Mouse (Mus musculus): ENCODE results near the gene Abcc10. TPM values are rescaled to one million over a fixed set of nuclear protein-coding genes. Genes with fewer than 3 reads are reported as not detected.

The Abcc10 gene
- polyA plus RNA-seq, 1 experiment from 2014 or later = 7.6 TPM

DNA sequence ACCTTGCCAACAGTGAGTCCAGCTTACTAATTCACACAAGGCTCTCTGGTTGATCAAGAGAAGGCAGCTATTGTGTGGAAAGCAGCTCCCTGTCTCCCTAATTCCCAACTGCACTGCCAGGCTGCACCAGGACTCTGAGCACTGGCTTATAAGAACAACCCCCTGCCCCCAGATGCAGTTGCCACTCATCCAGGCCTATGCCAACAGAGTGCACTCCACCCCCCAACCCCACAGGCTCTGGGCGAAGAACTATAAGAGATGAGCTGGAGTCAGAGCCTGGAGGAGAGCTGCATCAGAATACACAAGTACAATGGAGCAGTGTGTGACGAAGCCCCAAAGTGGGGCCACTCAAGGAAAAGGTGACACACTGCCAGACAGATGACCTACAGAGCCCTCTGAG is 56.1 kb downstream of the Abcc10 start:
- Histone ChIP-seq H3K27me3 (no peaks in the 10 kb centered on the region), H3K27ac (no peak overlapping the region), H3K4me2 (replicated peaks) (no peak overlapping the region), H3K9me3 (no peaks in the 10 kb centered on the region), H3K9ac (no peak overlapping the region), H3K4me1 (peaks cover 21% of the 10 kb centered on the region), H3K4me3 (no peak overlapping the region), H3K36me3 (peaks cover 64% of the 10 kb centered on the region)
- WGBS = 96% methylated on average over 2 of the region's 2 CpGs
- no peak for ATAC-seq (ENCODE audit: insufficient number of reproducible peaks, insufficient read depth, low FRiP score, low TSS enrichment)

DNA sequence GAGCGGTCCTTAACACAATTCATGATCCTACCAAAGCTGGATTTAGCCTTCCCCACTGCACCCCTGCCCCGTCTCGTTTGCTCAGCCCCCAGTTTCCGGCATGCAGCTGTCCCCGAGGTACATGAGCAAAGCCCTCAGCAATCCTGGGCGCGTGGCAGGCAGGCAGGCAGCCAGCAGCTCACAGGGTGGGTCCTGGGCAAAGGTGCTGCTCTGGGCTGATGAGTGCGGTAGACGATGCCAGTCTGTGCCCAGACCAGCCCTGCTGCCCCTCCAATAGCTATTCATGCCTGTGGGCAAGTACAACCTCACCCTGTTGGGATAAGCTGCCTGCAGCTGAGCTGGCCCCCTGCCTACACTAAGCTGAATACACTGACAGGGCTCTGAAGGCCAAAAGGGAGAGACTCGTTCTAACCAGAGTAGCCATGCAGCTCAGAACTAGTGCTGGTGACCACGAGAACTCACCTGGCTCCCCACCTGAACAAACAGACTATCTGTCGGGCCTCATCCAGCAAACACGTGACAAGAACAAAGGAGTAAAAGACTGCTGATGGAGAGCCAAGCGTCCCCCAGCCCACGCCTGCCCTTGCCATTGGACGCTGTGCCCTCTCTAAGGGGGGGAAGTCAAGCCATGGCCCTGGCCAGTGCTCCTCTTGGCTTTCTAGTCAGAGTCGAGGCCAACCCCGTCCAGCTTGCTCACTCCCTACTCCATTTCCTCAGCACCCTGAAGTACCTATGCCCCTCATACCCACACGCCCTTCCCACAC is 58.2 kb downstream of the Abcc10 start:
- Histone ChIP-seq H3K36me3 (peaks cover 75% of the 10 kb centered on the region), H3K4me2 (replicated peaks) (no peak overlapping the region), H3K9me3 (no peaks in the 10 kb centered on the region), H3K4me3 (no peak overlapping the region), H3K27ac (0 out of 2 replicates have a peak overlapping the region, but pooled peaks have one; percentile 30), H3K27me3 (no peaks in the 10 kb centered on the region), H3K9ac (no peak overlapping the region), H3K4me1 (peaks cover 28% of the 10 kb centered on the region)
- 86% methylated on average over 19 of the region's 19 CpGs for WGBS
- no peak for ATAC-seq (ENCODE audit: insufficient number of reproducible peaks, insufficient read depth, low FRiP score, low TSS enrichment)

DNA sequence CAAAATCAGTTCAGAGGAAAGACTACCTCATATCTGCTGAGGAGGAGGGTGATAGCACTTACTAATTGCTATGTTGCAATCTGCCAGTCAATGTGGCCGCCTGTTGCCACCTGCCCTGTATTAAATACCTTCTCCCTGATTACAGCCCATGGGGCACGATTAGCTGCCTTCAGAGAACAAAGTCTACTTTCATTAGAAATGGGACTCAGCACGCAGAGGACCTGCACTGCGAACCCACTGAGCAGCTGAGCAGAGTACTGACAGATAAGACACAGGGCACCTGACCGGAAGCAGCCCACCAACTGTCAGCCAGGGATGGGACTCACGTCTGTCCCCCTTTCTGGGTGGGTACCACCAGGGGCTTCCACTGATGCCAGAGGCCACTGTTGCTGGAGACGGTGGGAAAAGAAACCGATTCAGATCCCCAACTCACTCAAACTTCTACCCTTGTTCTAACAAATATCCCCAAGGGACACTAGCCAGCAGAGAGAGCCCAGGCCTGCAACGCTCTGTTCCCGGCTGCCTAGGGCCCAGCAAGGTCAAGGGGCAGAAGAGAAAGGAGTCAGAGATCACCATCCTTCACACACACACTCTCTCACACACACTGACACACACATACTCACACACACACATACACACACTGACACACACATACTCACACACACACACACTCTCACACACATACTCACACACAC is 60.0 kb downstream of the Abcc10 start:
- Histone ChIP-seq H3K27me3 (no peaks in the 10 kb centered on the region), H3K4me1 (peaks cover 12% of the 10 kb centered on the region), H3K4me3 (no peak overlapping the region)

DNA sequence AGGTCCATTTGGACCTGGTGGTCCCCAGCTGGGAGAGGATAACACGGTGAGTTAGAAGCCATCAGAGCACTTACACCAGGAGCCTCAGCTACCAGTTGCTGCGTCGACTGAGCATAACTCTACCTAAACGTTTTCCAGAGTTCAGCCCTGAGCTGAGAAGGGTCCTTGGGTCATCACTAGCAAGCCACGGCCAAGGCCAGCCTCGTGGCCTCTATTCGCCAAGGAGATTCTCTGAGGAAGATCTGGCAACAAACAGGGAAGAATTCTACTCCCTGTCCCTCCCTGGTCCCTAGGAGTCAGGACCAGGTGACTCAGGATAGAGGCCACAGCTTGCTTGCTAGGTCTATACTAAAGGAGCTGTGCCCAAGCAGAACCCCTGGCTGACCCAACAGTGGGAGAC is 60.6 kb downstream of the Abcc10 start:
- Histone ChIP-seq H3K27me3 (no peaks in the 10 kb centered on the region), H3K9ac (no peak overlapping the region), H3K9me3 (no peaks in the 10 kb centered on the region), H3K4me1 (peaks cover 12% of the 10 kb centered on the region), H3K4me3 (no peak overlapping the region), H3K36me3 (peaks cover 83% of the 10 kb centered on the region), H3K4me2 (replicated peaks) (no peak overlapping the region), H3K27ac (no peak overlapping the region; the same call in 1 of the 2 replicates)
- 75% methylated on average over 7 of the region's 7 CpGs for WGBS
- ATAC-seq (ENCODE audit: insufficient number of reproducible peaks, insufficient read depth, low FRiP score, low TSS enrichment) = no peak

More for the DNA sequence above, 60.0 kb downstream of the Abcc10 start:
- no peak overlapping the region for H3K4me2 ChIP-seq (replicated peaks)
- 0 out of 2 replicates have a peak overlapping the region, but pooled peaks have one; percentile 6 for H3K27ac ChIP-seq
- no peak overlapping the region for H3K9ac ChIP-seq
- 57% methylated on average over 10 of the region's 10 CpGs for WGBS
- H3K9me3 ChIP-seq = no peaks in the 10 kb centered on the region
- ATAC-seq (ENCODE audit: insufficient number of reproducible peaks, insufficient read depth, low FRiP score, low TSS enrichment) = no peak
- peaks cover 81% of the 10 kb centered on the region for H3K36me3 ChIP-seq

DNA sequence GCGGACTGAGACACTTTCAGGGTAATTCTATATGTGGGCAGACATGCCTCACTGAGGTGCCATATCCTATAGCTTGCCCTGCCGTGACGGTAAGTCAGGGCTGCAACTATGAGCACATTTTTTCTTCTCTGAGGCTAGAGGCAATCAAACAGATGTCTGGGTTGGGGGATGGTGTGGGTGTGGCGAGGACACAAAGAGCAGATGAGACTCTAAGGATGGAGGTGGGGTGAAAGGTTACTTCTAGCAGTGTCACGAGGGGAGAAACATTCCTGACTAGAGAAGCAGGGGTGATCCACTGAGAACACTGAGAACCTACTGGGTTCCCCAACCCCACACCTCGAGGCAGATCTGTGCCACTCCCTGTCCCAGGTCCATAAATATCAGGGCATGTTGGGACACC is 61.2 kb downstream of the Abcc10 start:
- no peak for ATAC-seq (ENCODE audit: insufficient number of reproducible peaks, insufficient read depth, low FRiP score, low TSS enrichment)
- Histone ChIP-seq H3K36me3 (peaks cover 86% of the 10 kb centered on the region), H3K4me3 (no peak overlapping the region), H3K9me3 (no peaks in the 10 kb centered on the region), H3K27me3 (no peaks in the 10 kb centered on the region), H3K4me1 (peaks cover 12% of the 10 kb centered on the region), H3K27ac (peak overlapping the region; percentile 56), H3K9ac (no peak overlapping the region), H3K4me2 (replicated peaks) (no peak overlapping the region)
- WGBS = 60% methylated on average over 6 of the region's 6 CpGs

DNA sequence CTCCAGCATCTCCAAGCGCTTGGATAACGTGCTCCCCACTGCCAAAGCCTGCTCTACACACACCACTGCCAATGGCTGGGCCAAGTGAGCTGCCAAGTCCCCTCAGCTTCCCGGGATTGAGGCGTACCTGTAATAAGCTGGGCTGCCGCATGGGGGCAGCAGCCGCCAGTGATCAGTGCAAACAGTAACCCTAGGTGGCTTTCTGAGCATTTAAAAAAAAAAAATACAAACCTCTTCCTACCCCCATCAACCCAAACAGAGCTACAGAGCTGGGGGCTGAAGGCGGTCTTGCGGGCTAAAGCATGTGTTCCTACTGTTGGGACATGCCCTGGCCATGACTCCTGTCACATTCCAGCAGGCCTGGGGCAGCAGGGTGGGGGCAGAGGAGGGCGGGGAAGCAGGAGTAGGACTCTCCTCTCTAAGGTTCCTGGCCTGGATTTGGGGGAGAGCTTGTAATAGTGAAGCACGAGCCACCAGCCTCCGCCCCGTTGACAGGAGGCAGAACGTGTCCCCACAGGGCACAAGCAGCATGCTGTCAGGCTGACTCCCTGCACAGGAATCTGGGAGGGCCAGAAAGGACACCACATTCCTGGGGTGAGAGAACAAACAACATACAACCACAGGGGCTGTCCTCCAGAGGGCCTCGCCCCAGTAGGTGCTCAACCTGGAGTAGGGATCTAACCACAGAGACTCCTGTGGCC is 62.1 kb downstream of the Abcc10 start:
- WGBS = 18% methylated on average over 14 of the region's 14 CpGs
- Histone ChIP-seq H3K27ac (peak overlapping the region; percentile 56), H3K4me3 (no peak overlapping the region), H3K9me3 (no peaks in the 10 kb centered on the region), H3K9ac (no peak overlapping the region), H3K4me1 (peaks cover 12% of the 10 kb centered on the region), H3K4me2 (replicated peaks) (no peak overlapping the region), H3K27me3 (no peaks in the 10 kb centered on the region), H3K36me3 (peaks cover 85% of the 10 kb centered on the region)
- ATAC-seq (ENCODE audit: insufficient number of reproducible peaks, insufficient read depth, low FRiP score, low TSS enrichment) = 0 out of 2 replicates have a peak, but pooled peaks have one; percentile 8

DNA sequence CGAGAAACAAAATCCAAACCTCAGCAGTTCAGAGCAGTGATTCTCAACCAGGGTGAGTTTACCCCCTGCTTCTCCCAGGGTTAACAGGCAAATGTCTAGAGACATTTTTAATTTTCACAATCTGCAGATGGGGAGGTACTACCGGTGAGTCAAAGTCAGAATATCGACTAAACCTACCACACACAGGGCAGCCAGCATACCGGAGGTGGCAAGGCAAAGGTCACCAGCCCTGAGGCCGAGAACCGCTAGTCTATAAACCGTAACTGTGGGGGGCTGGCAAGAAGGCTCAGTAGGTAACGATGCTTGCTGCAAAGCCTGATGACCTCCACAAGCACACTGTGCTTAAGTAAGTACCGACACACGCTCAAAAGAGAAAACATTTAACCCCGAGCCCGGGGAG is 62.6 kb downstream of the Abcc10 start:
- no peaks in the 10 kb centered on the region for H3K9me3 ChIP-seq
- H3K27ac ChIP-seq = no peak overlapping the region
- H3K9ac ChIP-seq = no peak overlapping the region
- H3K27me3 ChIP-seq = no peaks in the 10 kb centered on the region
- peaks cover 12% of the 10 kb centered on the region for H3K4me1 ChIP-seq
- WGBS = 81% methylated on average over 12 of the region's 12 CpGs
- H3K36me3 ChIP-seq = peaks cover 85% of the 10 kb centered on the region
- H3K4me3 ChIP-seq = no peak overlapping the region
- no peak for ATAC-seq (ENCODE audit: insufficient number of reproducible peaks, insufficient read depth, low FRiP score, low TSS enrichment)
- H3K4me2 ChIP-seq (replicated peaks) = no peak overlapping the region

DNA sequence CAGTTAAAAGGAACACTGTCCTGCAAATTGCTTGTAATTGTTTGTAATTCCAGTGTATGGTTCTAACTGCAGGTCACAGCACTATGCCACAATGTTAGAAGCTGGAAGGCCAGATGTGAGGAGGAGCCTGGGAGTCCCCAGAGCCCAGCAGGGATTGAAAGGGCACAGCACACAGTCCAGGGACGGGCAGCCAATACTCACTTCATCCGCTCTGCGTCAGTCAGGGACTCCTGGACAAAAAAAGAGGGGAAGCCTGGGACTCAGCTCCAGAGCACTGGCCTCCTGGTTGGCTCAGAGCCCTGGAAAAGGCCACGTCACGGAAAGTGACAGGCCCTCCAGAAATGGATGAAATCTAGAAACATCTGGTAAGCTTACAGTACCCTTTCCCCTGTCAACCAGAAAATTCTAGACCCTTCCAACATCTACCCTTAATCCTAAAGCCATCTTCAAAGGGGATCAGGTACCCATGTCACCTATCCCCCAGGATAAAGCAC is 65.9 kb downstream of the Abcc10 start:
- Histone ChIP-seq H3K4me1 (peaks cover 12% of the 10 kb centered on the region), H3K9me3 (no peaks in the 10 kb centered on the region), H3K27ac (no peak overlapping the region), H3K36me3 (peaks cover 85% of the 10 kb centered on the region), H3K4me2 (replicated peaks) (no peak overlapping the region), H3K9ac (no peak overlapping the region), H3K27me3 (no peaks in the 10 kb centered on the region), H3K4me3 (no peak overlapping the region)
- ATAC-seq (ENCODE audit: insufficient number of reproducible peaks, insufficient read depth, low FRiP score, low TSS enrichment) = no peak
- WGBS = 81% methylated on average over 5 of the region's 5 CpGs

DNA sequence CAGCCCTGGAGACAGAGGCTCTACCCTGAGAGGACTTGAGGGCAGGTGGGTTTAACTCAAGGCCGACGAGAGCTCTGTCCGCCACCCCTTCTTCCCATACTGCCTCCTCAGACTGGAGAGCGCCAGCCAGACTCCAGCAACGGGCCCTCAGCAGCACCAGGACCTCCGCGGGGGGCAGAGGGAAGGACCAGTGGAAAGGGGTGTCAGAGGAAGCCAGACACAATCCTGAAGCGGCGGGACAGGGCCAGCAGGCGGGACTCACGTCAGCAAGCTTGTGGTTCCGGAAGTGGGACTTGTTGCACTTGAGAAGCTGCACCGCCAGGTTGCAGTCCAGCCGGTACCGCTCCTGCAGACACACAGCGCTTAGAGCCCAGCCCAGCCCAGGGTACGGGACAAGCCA is 68.5 kb downstream of the Abcc10 start:
- Histone ChIP-seq H3K27me3 (peaks cover 16% of the 10 kb centered on the region), H3K4me3 (no peak overlapping the region), H3K9ac (no peak overlapping the region), H3K9me3 (0 out of 2 replicates have a peak, but pooled peaks cover 6% of the 10 kb centered on the region), H3K36me3 (peaks cover 81% of the 10 kb centered on the region), H3K27ac (no peak overlapping the region), H3K4me2 (replicated peaks) (no peak overlapping the region), H3K4me1 (0 out of 2 replicates have a peak, but pooled peaks cover under 1% of the 10 kb centered on the region)
- WGBS = 91% methylated on average over 17 of the region's 17 CpGs
- ATAC-seq (ENCODE audit: insufficient number of reproducible peaks, insufficient read depth, low FRiP score, low TSS enrichment) = no peak

DNA sequence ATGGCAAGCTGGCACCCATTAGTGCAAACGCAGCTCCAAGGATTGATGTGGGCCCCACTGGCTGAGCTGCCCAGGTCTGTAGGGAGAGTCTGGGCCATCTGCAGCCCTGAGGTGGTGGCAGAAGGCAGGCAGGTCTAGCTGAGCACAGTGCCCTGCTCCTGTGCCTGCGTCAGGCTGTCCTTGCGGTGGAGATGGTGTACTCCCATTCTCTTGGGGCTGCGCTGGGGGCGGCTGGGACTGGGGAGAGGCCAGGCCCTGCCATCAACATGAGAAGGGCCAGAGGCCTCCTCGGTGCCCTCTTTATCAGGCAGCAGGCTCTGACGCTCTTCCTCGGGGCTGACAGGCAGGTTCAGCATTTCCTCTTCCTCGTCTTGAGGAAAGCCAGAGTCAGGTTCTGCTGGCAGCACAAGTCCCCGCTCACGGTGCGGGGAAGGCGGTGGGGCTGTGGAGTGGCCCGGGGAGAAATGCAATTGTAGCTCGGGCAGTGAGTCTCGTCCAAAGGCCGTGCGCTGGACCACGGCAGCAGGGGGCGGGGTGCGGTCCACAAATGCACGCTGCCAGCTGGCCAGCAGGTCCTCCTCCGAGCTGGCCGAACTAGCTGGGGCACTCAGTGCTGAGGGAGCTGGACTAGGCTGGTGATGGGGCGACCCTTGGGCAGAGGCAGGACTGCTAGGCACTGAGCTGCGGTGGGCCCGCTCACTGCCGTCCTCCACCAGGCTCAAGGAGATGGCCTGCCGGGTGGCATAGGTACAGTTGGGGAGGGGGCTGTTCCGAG is 69.7 kb downstream of the Abcc10 start:
- Histone ChIP-seq H3K9ac (no peak overlapping the region), H3K27me3 (peaks cover 24% of the 10 kb centered on the region), H3K4me2 (replicated peaks) (no peak overlapping the region), H3K27ac (no peak overlapping the region), H3K9me3 (0 out of 2 replicates have a peak, but pooled peaks cover 6% of the 10 kb centered on the region), H3K36me3 (peaks cover 69% of the 10 kb centered on the region), H3K4me1 (peaks cover 7% of the 10 kb centered on the region; the same call in 1 of the 2 replicates), H3K4me3 (no peak overlapping the region)
- WGBS = 88% methylated on average over 30 of the region's 30 CpGs
- no peak for ATAC-seq (ENCODE audit: insufficient number of reproducible peaks, insufficient read depth, low FRiP score, low TSS enrichment)

DNA sequence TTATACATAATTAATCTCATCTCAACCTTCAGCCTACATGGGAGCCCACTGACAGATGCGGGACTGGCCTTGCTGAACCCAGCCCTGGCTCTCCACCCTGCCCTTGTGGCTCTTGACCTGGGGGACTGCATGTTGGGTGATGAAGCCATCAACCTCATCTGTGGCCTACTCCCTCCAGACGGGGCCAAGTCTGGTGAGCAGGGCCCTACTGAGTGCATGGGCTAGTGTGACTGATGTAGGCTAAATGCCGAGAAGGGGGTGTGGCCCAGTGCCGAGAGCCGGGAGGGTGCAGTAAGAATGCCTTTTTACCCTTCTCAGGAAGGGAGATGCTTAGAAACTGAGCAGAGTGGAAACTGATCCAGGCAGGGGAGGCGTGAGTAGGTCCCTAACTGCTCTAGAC is 73.0 kb downstream of the Abcc10 start:
- H3K4me2 ChIP-seq (replicated peaks) = no peak overlapping the region
- WGBS = 31% methylated on average over 6 of the region's 6 CpGs

More for the DNA sequence above, 73.0 kb downstream of the Abcc10 start:
- Histone ChIP-seq H3K27ac (no peak overlapping the region), H3K9me3 (0 out of 2 replicates have a peak, but pooled peaks cover 6% of the 10 kb centered on the region), H3K9ac (peak overlapping the region; percentile 65; the same call in 1 of the 2 replicates), H3K36me3 (peaks cover 57% of the 10 kb centered on the region), H3K4me3 (0 out of 2 replicates have a peak overlapping the region, but pooled peaks have one; percentile 1), H3K4me1 (peaks cover 9% of the 10 kb centered on the region; the same call in 1 of the 2 replicates), H3K27me3 (peaks cover 24% of the 10 kb centered on the region)
- ATAC-seq (ENCODE audit: insufficient number of reproducible peaks, insufficient read depth, low FRiP score, low TSS enrichment) = no peak
